Mouse (Mus musculus) thymus, postnatal 0 days (tissue): ENCODE results near the gene Mmrn2. TPM values are rescaled to one million over a fixed set of nuclear protein-coding genes. Genes with fewer than 3 reads are reported as not detected.
"Not testable (repeated sequence)": the region's sequence is repeated elsewhere in the genome, so short reads cannot be mapped to it uniquely, and the experiment has no call there.

Experiments used
- DNase-seq: peaks from one replicate; pipeline ENCODE4 v3.0.0-alpha.2; 2015; ENCODE audit warnings: low spot score
- polyA plus RNA-seq: library from polyadenylated mRNA; unstranded; fragments of >200 nt; fragmentation: Nextera tagmentation; extraction: Ambion mirVana; gene quantifications from 2 replicates; pipeline ENCODE4 v1.2.1, GENCODE M21; 2015

Mmrn2 gene
- polyA plus RNA-seq, 1 experiment from 2014 or later = 3.3 TPM

DNA sequence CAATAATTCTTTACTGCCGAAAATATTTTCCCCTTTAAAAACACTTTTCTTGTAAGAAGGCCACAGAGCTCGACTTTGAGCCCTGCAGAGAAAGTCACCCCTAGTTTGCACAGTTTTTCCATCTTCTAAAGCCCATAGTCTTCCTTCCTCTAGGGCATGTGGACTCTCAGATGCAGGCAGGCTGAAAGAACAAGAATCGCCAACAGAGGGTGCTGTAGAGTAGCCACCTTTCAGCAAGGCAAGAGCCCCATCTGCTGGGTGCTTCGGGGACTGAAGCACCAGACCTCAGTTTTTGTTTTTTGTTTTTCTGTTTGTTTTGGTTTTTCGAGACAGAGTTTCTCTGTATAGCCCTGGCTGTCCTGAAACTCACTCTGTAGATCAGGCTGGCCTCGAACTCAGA lies 25.9 kb downstream of the Mmrn2 start:
- peak; percentile 85 for DNase-seq

DNA sequence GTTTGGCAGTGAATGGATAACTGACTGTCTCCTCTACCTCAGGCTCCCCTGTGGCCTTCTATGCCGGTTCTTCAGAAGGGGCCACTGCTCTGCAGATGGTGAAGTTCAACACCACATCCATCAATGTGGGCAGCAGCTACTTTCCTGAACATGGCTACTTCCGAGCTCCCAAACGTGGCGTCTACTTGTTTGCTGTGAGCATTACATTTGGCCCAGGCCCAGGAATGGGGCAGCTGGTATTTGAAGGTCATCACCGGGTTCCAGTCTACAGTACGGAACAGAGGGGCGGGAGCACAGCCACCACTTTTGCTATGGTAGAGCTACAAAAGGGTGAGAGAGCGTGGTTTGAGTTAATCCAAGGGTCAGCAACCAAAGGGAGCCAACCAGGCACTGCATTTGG lies 27.6 kb downstream of the Mmrn2 start:
- DNase-seq = no peak

DNA sequence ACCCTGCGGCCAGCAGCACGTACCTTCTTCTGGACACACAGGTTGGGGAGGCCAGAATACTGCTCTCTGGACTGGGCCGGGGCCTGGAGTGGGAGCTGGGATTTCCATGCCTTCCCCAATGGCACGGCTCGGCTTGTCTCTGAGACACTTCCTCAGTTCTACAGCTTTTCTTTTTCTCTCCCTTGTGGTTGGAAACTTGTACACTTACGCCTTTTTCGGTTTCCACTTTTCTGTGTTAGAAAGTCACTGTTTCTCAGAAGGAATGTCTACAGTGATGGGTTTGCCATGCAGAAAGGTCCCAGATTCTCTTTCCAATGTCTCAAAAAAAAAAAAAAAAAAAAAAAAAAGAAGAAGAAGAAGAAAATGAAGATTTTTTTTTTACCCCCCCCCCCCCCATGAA lies 28.2 kb downstream of the Mmrn2 start:
- no peak for DNase-seq

DNA sequence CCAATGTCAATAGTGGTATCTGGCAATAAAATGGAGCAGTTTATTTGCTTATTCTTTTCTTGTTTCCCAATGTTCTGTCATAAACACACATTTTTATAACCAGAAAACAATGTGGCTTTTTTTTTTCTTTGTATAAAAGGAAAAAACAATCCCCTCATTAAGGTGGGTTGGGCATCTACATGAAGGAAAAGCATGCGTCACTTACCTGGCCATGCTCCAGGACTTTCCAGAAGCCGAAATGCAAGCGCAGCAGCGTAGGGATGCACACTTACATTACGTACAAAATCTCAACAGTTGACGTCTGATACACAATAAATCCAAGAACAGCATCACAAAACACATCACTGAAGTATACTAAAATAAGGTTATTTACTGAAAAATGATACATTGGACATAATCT lies 35.5 kb downstream of the Mmrn2 start:
- no peak for DNase-seq

DNA sequence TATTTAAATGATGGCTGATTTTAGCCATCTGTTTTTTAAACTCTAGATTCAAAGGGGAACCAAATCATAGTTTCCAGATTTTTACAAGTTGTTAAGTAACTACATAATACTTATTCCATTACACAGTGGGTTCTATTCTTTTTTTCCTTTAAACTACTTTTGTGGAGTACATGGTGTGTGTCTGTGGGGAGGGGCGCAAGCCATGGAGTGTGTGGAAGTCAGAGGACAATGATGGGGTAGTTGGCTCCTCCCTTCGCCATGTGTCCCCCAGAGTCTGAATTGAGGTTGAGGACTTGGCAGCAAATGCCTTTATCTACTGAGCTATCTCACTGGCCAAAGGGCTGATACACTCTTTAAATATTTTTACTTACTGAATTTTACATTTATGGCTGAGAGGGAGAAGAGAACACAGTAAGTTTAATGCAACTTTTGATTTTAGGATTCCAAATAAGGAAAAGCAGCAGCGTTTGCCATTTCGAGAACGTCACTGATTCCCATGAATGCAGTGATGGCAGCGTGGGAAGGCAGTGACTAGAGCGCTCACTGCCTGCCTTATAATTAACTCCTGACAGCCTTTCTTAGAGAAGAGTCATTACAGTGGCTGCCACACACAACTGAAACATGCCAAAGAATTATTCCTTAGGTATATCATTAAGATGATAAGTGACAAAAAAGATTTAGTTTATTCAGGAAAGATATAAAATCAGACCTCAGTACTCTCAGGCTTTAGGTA lies 37.1 kb downstream of the Mmrn2 start:
- no peak for DNase-seq

DNA sequence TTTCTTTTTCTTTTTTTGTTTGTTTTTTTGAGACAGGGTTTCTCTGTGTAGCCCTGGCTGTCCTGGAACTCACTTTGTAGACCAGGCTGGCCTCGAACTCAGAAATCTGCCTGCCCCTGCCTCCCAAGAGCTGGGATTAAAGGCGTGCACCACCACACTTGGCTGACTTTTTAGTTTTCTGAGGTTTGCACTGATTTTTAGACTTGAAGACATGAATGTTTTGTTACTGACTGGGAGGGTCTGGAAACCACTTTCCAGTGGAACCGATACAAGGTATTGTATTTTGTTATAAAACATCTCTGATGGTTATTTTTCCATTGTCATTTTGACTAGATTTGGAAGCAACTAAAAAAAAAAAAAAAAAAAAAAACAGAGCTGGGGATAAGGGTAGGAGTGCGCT lies 41.7 kb downstream of the Mmrn2 start:
- not testable (repeated sequence) for DNase-seq

DNA sequence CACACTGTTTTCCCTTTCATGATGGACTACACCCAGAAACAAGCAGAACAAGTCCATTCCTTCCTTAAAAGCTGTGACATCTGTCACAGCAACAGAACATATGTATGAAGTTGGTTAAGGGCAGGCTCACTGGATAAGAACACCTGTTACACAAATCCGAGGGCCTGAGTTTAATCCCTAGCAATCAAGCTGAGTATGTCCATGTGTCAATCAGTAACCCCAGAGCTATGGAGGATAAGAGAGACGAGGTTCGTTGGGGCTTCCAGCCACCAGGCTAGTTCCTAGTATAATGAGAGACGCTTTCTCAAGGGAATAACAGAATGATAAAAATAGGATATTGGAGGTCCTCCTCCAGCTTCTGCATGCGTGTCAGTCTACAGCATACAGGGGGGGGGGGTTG lies 42.2 kb downstream of the Mmrn2 start:
- no peak for DNase-seq

DNA sequence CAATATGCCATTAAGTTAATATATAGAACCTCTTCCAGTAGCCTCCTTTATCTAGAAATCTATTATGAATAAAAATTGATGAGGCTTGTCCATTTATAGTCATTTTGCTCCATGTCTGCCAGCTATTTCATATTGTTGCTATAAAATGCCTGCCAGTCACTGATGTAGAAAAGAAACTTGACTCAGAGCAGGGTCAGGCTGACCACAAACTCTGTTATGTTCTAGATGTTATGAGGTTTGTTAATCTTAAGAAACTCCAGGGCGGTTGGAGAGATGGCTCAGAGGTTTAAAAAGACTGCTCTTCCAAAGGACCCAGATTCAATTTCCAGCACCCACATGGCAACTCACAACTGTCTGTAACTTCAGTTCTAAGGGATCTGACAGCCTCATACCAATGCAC lies 45.8 kb downstream of the Mmrn2 start:
- DNase-seq = no peak

DNA sequence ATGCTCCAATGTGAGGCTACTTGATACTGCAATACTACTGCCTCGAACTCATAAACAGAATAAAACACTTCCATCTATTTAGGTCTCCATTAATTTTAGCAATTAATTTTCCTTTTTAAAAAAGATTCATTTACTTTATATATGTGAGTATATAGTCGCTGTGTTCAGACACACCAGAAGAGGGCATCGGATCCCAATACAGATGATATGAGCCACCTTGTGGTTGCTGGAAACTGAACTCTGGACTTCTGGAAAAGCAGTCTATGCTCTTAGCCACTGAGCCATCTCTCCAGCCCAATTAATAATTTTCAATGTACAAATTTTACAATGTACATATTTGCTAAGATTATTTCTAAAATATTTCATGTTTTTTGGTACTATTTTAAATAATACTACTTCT lies 53.0 kb downstream of the Mmrn2 start:
- DNase-seq = no peak

DNA sequence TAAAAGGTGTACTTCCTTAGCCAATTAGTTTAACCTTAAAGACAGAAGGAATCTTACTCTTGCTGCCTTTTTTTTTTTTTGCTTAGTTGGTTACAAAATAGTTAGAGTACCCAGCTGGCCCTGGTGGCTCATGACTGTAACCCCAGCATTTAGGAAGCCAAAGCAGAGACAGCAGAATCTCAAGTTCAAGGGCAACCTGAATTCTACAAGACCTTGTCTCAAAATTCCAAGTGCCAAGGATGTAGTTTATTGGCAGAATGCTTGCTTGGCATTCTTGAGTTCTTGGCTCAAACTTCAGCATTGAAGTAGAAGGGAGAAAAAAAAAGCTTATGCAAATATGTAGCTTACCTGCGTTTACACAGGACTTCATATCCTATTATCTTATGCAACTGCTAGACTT lies 53.8 kb downstream of the Mmrn2 start:
- no peak for DNase-seq

DNA sequence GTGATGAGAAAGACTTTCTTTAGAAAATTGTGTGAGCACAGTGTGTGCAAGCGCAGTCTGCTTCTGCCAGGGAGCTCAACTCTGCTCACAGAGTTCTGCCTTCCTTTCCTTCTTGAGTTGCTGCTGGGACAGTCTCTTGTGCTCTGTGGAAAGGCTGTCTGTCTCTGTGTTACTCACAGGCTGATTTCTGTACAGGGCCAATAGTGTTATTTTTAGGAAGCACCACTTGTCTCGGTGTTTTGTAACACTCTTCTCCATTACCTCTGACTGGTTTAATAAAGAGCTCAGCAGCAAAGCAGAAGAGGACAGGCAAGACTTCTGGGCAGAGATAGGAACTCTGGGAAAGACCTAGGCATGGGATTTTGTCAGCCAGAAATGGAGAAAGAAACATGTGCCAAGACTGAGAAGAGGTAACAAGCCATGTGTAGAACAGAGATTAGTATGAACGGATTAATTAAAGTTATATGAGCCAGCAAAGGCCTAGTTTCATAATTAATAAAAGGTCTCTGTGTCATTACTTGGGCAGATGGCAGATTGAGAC lies 65.3 kb downstream of the Mmrn2 start:
- no peak for DNase-seq

DNA sequence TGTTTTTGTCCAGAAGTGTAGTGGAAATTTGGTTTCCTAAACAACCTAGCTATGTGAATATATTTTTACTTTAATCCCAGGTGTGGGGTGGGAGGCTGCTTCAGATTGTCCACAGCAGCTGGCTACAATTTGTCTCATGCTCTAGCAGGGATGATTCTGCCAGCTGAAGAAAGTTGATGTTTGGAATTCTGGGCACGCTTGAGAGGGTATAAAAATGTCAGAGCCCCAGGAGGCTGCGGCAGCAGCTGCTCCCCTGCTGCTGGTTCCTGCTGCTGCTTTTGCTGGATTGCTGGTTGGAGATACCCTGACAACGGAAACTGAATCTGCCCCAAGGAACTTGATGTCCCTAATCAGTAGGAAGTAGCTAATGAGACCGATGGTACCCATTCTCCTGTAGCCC lies 67.3 kb downstream of the Mmrn2 start:
- no peak for DNase-seq

DNA sequence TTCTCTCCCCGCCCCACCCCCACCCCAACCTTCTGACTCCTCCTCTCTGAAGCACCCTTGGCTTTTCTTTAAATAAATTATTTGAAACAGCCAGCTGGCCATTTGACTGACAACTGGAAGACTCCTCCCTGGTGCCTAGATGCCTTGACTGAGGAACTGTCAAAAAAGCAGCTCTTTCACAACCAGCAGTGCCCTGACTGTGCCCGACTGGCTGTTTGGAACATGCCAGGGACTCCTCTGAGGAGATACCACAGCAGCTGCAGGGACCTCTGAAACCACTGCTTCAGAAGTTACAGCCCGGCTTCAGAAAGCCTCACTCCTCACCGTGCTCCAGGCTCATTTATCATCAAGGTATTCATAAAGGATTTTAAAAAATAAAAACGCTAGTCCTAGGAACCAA lies 69.1 kb downstream of the Mmrn2 start:
- no peak for DNase-seq

DNA sequence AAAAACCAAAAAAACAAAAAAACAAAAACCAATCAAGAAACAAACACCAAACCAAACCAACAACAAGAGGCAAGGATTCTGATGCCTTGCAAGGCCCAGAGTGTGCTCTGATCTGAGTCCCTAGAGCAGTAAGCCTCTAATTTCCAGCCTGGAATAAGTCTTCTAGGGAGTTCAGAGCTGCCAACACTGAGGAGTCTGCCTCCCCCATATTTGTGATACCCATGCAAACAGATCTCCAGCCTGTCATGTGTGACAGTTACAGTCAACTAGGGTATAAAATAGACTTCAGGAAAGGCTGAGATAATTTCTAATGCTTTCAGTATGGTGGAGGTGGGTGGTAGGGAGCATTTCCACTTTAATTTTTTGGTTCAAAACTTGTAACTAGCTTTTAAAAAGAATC lies 69.7 kb downstream of the Mmrn2 start:
- no peak for DNase-seq

DNA sequence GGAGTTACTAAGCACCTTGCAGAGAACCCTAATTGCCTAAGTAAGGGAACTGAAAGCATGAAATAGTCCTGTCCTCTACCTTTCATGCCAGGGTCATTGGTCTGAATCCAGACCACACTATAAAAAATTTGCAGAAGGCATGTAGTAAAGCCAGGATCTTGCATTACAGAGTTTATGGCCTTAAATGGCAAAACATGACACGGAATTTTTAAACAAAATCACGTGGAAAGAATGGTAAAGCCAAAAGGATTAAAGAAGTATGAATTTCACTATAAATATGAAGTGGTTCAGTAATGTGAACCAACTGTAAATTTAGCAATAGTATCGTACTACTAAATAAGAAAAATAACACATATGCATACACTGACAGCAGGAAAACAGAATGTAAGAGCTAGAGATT lies 70.1 kb downstream of the Mmrn2 start:
- DNase-seq = no peak

DNA sequence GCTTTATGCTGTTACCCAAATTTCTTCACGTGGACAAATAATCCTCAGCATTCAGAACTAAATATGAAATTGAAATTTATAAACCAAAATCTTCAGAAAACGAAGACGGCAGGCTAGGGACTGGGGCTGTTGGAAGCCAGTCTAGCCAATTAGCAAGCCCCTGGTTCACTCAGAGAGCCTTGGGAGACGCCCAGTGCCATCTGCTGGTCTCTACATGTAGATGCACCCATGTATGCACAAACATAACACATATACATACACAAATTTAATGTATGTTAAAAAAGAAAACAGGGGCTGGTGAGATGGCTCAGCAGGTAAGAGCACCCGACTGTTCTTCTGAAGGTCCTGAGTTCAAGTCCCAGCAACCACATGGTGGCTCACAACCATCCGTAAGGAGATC lies 71.4 kb downstream of the Mmrn2 start:
- no peak for DNase-seq

DNA sequence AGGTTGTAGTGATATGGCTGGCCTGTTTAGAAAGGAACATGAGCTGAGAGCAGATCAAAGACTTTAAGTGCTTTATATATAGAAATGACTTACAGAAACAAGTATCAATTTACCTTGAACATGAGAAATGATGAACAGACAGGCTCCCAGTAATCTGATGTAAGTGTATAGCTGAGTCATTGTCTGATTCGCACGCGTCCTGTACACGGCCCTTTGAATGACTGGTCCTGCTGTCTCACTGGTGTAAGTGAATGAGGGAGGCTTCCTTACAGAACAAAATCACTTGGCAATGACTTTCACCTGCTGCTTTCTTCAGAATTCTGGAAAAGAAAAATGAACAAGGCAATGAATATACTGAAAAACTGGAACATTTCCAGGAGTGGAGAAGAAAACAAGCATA lies 72.4 kb downstream of the Mmrn2 start:
- no peak for DNase-seq

DNA sequence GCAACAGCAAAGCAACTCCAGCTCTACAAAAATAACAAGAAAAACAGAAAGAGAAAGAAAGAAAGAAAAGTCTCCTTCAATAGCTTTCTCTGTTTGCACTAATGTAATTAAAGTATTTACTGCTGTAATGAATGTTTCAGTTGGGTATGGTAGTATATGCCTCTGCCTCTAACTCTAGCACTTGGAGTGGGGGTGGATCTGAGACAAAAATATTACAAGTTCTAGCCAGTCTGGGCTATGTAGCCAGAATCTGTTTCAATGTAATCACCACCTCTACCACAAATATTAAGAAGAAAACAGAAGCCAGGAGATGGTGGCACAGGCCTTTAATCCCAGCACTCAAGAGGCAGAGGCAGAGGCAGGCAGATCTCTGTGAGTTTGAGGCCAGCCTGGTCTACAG lies 73.1 kb downstream of the Mmrn2 start:
- DNase-seq = no peak

DNA sequence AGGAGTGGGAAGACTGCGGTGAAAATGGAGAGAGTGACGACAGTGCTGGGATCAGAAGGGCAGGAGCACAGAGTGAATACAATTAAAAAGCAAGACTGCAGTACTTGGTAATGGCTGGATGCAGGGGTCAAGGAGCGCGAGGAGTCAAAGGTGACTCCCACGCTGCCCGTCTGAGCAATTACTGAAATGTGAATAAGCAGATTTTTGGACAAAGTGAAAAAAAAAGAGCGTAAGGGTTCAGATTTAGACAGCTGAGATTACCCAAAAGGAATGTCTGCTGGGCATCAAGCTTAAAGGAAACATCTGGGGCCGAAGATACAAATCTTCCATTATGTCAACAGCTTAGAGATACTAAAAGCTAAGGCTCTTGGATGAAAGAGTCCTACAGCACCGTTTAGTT lies 74.5 kb downstream of the Mmrn2 start:
- DNase-seq = no peak

DNA sequence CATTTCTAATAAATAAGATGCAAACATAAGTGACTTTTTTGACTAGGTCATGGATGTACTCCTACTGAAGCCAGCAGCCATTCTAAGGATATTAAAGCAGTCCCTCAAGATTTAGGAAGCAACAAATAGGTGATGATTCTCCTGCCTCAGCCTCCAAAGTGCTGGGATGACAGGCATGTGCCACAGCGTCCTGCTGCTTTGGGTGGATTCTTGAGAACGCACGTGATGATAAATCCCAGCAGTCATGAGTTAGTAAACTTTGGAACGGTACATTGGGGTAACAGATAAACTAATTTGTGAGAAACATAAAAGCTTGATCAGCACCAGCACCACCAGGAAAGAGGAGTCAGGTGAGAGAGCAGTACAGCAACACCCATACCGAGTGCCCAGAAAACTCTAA lies 75.2 kb downstream of the Mmrn2 start:
- no peak for DNase-seq

DNA sequence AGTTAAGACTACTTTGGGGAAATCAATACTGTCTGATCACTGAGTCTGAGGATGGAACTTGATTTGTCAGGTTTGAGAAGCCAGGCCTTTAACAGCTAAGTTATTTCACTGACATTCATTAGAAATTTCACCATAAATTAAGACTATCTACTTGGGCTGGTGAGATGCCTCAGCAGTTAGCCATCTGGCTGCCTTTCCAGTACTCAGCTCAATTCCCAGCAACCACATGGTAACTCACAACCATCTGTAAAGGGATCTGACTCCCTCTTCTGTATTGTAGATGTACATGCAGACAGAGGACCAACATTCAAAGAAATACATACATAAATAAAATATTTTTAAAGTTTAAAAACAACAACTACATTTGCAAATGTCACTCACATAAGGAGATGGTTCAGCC lies 76.6 kb downstream of the Mmrn2 start:
- DNase-seq = no peak

DNA sequence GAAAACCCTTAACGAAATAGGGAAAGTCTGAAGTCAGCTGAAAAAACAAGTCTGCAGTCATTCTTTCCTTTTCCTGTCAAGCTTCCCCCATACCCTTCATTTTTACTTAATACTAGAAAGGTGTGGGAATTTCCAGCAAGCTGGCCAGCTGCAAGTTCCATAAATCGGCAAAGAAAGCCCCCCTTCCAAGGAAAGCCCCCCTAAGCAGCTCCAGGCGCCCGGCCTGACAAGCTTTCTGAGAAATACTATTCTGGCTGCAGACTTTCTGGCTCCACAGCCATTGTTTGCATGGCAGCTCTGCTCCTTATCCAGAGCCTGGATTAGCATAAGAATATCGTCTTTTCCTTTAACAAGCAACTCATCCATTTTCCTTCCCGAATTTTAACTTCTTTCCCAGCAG lies 78.4 kb downstream of the Mmrn2 start:
- no peak for DNase-seq
